Comparison of ENCODE assay signal across 20 mouse cellular contexts in genomic region chr12:118853331-118853730, GRCm38 (mm10). TPM values are rescaled to one million over a fixed set of nuclear protein-coding genes. Genes with fewer than 3 reads are reported as not detected.
DNase-seq lines count a peak whose midpoint lies in the region; ATAC-seq and TF ChIP-seq lines count a peak whose summit lies in the region.
"Had no signal": no experiment of that assay in that cellular context is flagged by ENCODE, and none has a peak within 500 bp of the region (broad histone marks: within the 10 kb centered on the region; RNA-seq: fewer than 3 reads in every experiment).

No protein-coding gene starts in this region.

- TF ChIP-seq CTCF in midbrain, postnatal 0 days (IDR thresholded peaks at IDR 0.05): no peak

- H3K9ac ChIP-seq in midbrain, postnatal 0 days (replicated peaks; ENCODE audit: low read length, poor library complexity, severe bottlenecking): no peak overlapping the region
- H3K9ac ChIP-seq in forebrain, embryonic 12.5 days: peak overlapping the region; percentile 40; the same call in 1 of the 2 replicates
- H3K9ac ChIP-seq in midbrain, embryonic 13.5 days (replicated peaks): no peak overlapping the region
- H3K9ac ChIP-seq: liver, embryonic 13.5 days had no signal

- WGBS in midbrain, embryonic 10.5 days: 1% methylated on average over 3 of the region's 3 CpGs
- 4% methylated on average over 3 of the region's 3 CpGs for WGBS in midbrain, postnatal 0 days
- 0% methylated on average over 3 of the region's 3 CpGs for WGBS in forebrain, embryonic 12.5 days
- 3% methylated on average over 3 of the region's 3 CpGs for WGBS in midbrain, embryonic 13.5 days

- H3K4me2 ChIP-seq in midbrain, postnatal 0 days (ENCODE audit: low read depth, low read length, poor library complexity, severe bottlenecking): no peak overlapping the region
- peak overlapping the region; percentile 64 for H3K4me2 ChIP-seq in forebrain, embryonic 12.5 days
- peak overlapping the region; percentile 25 for H3K4me2 ChIP-seq in midbrain, embryonic 13.5 days (replicated peaks)
- H3K4me2 ChIP-seq: liver, embryonic 13.5 days had no signal

- peak overlapping the region; percentile 88; the same call in 1 of the 2 replicates for H3K27ac ChIP-seq in midbrain, embryonic 10.5 days (replicated peaks)
- no peak overlapping the region for H3K27ac ChIP-seq in midbrain, postnatal 0 days (ENCODE audit: low read depth, low read length)
- peak overlapping the region; percentile 56; the same call in 1 of the 2 replicates for H3K27ac ChIP-seq in forebrain, embryonic 12.5 days
- H3K27ac ChIP-seq in midbrain, embryonic 13.5 days: no peak overlapping the region
- H3K27ac ChIP-seq: liver, embryonic 13.5 days had no signal

- ATAC-seq in midbrain, postnatal 0 days (ENCODE audit: low FRiP score): no peak
- no peak for ATAC-seq in forebrain, embryonic 12.5 days (ENCODE audit: low FRiP score)
- ATAC-seq in midbrain, embryonic 13.5 days: no peak
- ATAC-seq in megakaryocyte-erythroid progenitor cell, adult 5-6 weeks (replicated peaks; ENCODE audit: low FRiP score, low TSS enrichment, poor library complexity, severe bottlenecking): no peak
- ATAC-seq in CD4-positive, CD25-positive, alpha-beta regulatory T cell, adult 4 months: no peak
- ATAC-seq: intestine, embryonic 16.5 days had no signal

- peaks cover 6% of the 10 kb centered on the region; the same call in 1 of the 2 replicates for H3K36me3 ChIP-seq in midbrain, embryonic 10.5 days
- no peaks in the 10 kb centered on the region for H3K36me3 ChIP-seq in midbrain, postnatal 0 days (ENCODE audit: insufficient read depth, low read length)
- no peaks in the 10 kb centered on the region for H3K36me3 ChIP-seq in forebrain, embryonic 12.5 days (replicated peaks)
- no peaks in the 10 kb centered on the region for H3K36me3 ChIP-seq in midbrain, embryonic 13.5 days
- H3K36me3 ChIP-seq: liver, embryonic 13.5 days had no signal

- peaks cover 71% of the 10 kb centered on the region for H3K27me3 ChIP-seq in midbrain, embryonic 10.5 days (ENCODE audit: low read depth, poor library complexity, severe bottlenecking)
- H3K27me3 ChIP-seq in midbrain, postnatal 0 days (ENCODE audit: insufficient read depth, low read length): peaks cover 63% of the 10 kb centered on the region
- H3K27me3 ChIP-seq in forebrain, embryonic 12.5 days: peaks cover 44% of the 10 kb centered on the region
- peaks cover 68% of the 10 kb centered on the region for H3K27me3 ChIP-seq in midbrain, embryonic 13.5 days

- peak overlapping the region; percentile 57 for H3K4me3 ChIP-seq in midbrain, embryonic 10.5 days
- H3K4me3 ChIP-seq in midbrain, postnatal 0 days (ENCODE audit: low read depth, low read length): no peak overlapping the region
- peak overlapping the region; percentile 25 for H3K4me3 ChIP-seq in forebrain, embryonic 12.5 days (replicated peaks)
- peak overlapping the region; percentile 17 for H3K4me3 ChIP-seq in midbrain, embryonic 13.5 days (replicated peaks)
- H3K4me3 ChIP-seq: liver, embryonic 13.5 days had no signal

- peaks cover 77% of the 10 kb centered on the region for H3K4me1 ChIP-seq in midbrain, embryonic 10.5 days
- no peaks in the 10 kb centered on the region for H3K4me1 ChIP-seq in midbrain, postnatal 0 days (ENCODE audit: insufficient read depth, low read length)
- H3K4me1 ChIP-seq in forebrain, embryonic 12.5 days: peaks cover 36% of the 10 kb centered on the region
- peaks cover 24% of the 10 kb centered on the region for H3K4me1 ChIP-seq in midbrain, embryonic 13.5 days (replicated peaks)

- DNase-seq in midbrain, embryonic 10.5 days (ENCODE audit: low spot score): no peak
- no peak for DNase-seq in midbrain, postnatal 0 days (ENCODE audit: low spot score)
- DNase-seq in frontal cortex, postnatal 25 days (ENCODE audit: low spot score in 2 of 2): no peak
- no peak for DNase-seq in adrenal gland, postnatal 36 days
- DNase-seq: adrenal gland, postnatal 25 days; cerebellum, postnatal 25 days; heart, adult 18-20 months; heart, postnatal 10 days; kidney, postnatal 10 days; left cerebral cortex, postnatal 4 days; liver, embryonic 13.5 days; lung, postnatal 10 days; thymus, postnatal 14 days had no signal

- H3K9me3 ChIP-seq in midbrain, embryonic 10.5 days (replicated peaks): no peaks in the 10 kb centered on the region
- H3K9me3 ChIP-seq in midbrain, postnatal 0 days (ENCODE audit: low read length): no peaks in the 10 kb centered on the region
- no peaks in the 10 kb centered on the region for H3K9me3 ChIP-seq in forebrain, embryonic 12.5 days
- H3K9me3 ChIP-seq in midbrain, embryonic 13.5 days: no peaks in the 10 kb centered on the region
- H3K9me3 ChIP-seq: liver, embryonic 13.5 days had no signal

RNA-seq across cellular contexts. Expression of gene Sp8, which starts 7.2 kb away (rescaled TPM):
- 12.2 and 12.6 TPM in 2 replicates for polyA plus RNA-seq in midbrain, embryonic 10.5 days (2016; fragmentation: Nextera tagmentation; extraction: Ambion mirVana)
- 1.9 and 2.7 TPM in 2 replicates for total RNA-seq in midbrain, postnatal 0 days (2014; rRNA removed)
- polyA plus RNA-seq in midbrain, postnatal 0 days (2015; fragmentation: Nextera tagmentation; extraction: Ambion mirVana): 0.90 and 1.8 TPM in 2 replicates
- polyA plus RNA-seq in forebrain, embryonic 12.5 days (2016; fragmentation: Nextera tagmentation; extraction: Ambion mirVana): 24.8 and 29.6 TPM in 2 replicates
- polyA plus RNA-seq in midbrain, embryonic 13.5 days (2015; fragmentation: Nextera tagmentation; extraction: Ambion mirVana): 5.7 and 6.5 TPM in 2 replicates
- not detected in 2 replicates for total RNA-seq in megakaryocyte-erythroid progenitor cell, adult 5-6 weeks (2014; fragmentation: Nextera tagmentation)
- not detected in 2 replicates for total RNA-seq in megakaryocyte-erythroid progenitor cell, adult 5-6 weeks (2017)
- not detected for polyA plus RNA-seq in CD4-positive, CD25-positive, alpha-beta regulatory T cell, adult 4 months (2017; shearing (Covaris generic))
- total RNA-seq in adrenal gland, postnatal 36 days (2021): not detected
- total RNA-seq: adrenal gland, postnatal 25 days; gastrocnemius, adult 18-20 months; heart, adult 18-20 months; heart, postnatal 10 days; monocyte, adult 5-6 weeks had no signal
- polyA plus RNA-seq: intestine, embryonic 16.5 days; liver, embryonic 13.5 days had no signal

Comparison
In these comparisons a context has a peak if more than half of its experiments do, and no peak if none do; other contexts are left out.
1. H3K27ac ChIP-seq: peak in midbrain, embryonic 10.5 days (single experiment) and forebrain, embryonic 12.5 days (single experiment); none in midbrain, postnatal 0 days (single experiment) and midbrain, embryonic 13.5 days (single experiment).